In genomic region chr12:55199799-55200198, GRCm38 (mm10) we compare ENCODE assay signal across 13 mouse cellular contexts. TPM values are rescaled to one million over a fixed set of nuclear protein-coding genes. Genes with fewer than 3 reads are reported as not detected.
DNase-seq lines count a peak whose midpoint lies in the region; ATAC-seq and TF ChIP-seq lines count a peak whose summit lies in the region.
"Not testable (repeated sequence)": the region's sequence is repeated elsewhere in the genome, so short reads cannot be mapped to it uniquely, and the experiment has no call there.
"Had no signal": no experiment of that assay in that cellular context is flagged by ENCODE, and none has a peak within 500 bp of the region (broad histone marks: within the 10 kb centered on the region; RNA-seq: fewer than 3 reads in every experiment).

No protein-coding gene starts in this region.

- not testable (repeated sequence) for H3K4me1 ChIP-seq in embryonic facial prominence, embryonic 15.5 days; hindbrain, embryonic 13.5 days (replicated peaks); kidney, embryonic 15.5 days; liver, embryonic 14.5 days (replicated peaks; ENCODE audit: control insufficient read depth in 2 of 2, insufficient read depth in 2 of 2, low read length in 1 of 2); midbrain, embryonic 11.5 days (ENCODE audit: control insufficient read depth, insufficient read depth, low read length); neural tube, embryonic 14.5 days (ENCODE audit: control insufficient read depth, insufficient read depth, low read length)

- TF ChIP-seq CTCF in liver, embryonic 14.5 days (IDR thresholded peaks at IDR 0.05; ENCODE audit: low read depth) = not testable (repeated sequence)

- H3K4me3 ChIP-seq in embryonic facial prominence, embryonic 15.5 days (replicated peaks); hindbrain, embryonic 13.5 days; kidney, embryonic 15.5 days (replicated peaks); liver, embryonic 14.5 days (ENCODE audit: insufficient read depth in 1 of 2, low read depth in 2 of 2, low read length in 2 of 2); midbrain, embryonic 11.5 days (ENCODE audit: low read depth, low read length); neural tube, embryonic 14.5 days (ENCODE audit: low read depth, low read length): not testable (repeated sequence)

- WGBS in embryonic facial prominence, embryonic 15.5 days = no CpG with 5 or more reads among the region's 18 CpGs
- no CpG with 5 or more reads among the region's 18 CpGs for WGBS in hindbrain, embryonic 13.5 days
- WGBS in kidney, embryonic 15.5 days = no CpG with 5 or more reads among the region's 18 CpGs
- WGBS in liver, embryonic 14.5 days (ENCODE audit: insufficient replicate concordance) = no CpG with 5 or more reads among the region's 18 CpGs
- WGBS in midbrain, embryonic 11.5 days = no CpG with 5 or more reads among the region's 18 CpGs
- no CpG with 5 or more reads among the region's 18 CpGs for WGBS in neural tube, embryonic 14.5 days

- H3K27ac ChIP-seq in embryonic facial prominence, embryonic 15.5 days (replicated peaks); hindbrain, embryonic 13.5 days; kidney, embryonic 15.5 days; liver, embryonic 14.5 days; midbrain, embryonic 11.5 days (ENCODE audit: low read depth, low read length); neural tube, embryonic 14.5 days (ENCODE audit: low read depth, low read length): not testable (repeated sequence)

- not testable (repeated sequence) for H3K27me3 ChIP-seq in embryonic facial prominence, embryonic 15.5 days; hindbrain, embryonic 13.5 days; kidney, embryonic 15.5 days; liver, embryonic 14.5 days (ENCODE audit: control insufficient read depth, insufficient read depth, low read length); midbrain, embryonic 11.5 days (ENCODE audit: control insufficient read depth, insufficient read depth, low read length); neural tube, embryonic 14.5 days (ENCODE audit: control insufficient read depth, insufficient read depth, low read length)

- DNase-seq in liver, embryonic 14.5 days (ENCODE audit: low read depth in 3 of 3, low spot score in 3 of 3); midbrain, embryonic 11.5 days (ENCODE audit: low spot score, missing footprints): not testable (repeated sequence)

- TF ChIP-seq EP300 in liver, embryonic 14.5 days (IDR thresholded peaks at IDR 0.05; ENCODE audit: low read depth) = not testable (repeated sequence)

- H3K36me3 ChIP-seq in embryonic facial prominence, embryonic 15.5 days; hindbrain, embryonic 13.5 days; kidney, embryonic 15.5 days; liver, embryonic 14.5 days (replicated peaks; ENCODE audit: control insufficient read depth, insufficient read depth, low read depth); midbrain, embryonic 11.5 days (ENCODE audit: control insufficient read depth, insufficient read depth, low read length); neural tube, embryonic 14.5 days (ENCODE audit: control insufficient read depth, insufficient read depth, low read length): not testable (repeated sequence)

- not testable (repeated sequence) for H3K4me2 ChIP-seq in embryonic facial prominence, embryonic 15.5 days (replicated peaks); hindbrain, embryonic 13.5 days; kidney, embryonic 15.5 days; liver, embryonic 14.5 days (ENCODE audit: low read depth); midbrain, embryonic 11.5 days; neural tube, embryonic 14.5 days (ENCODE audit: low read depth, low read length)

- H3K9ac ChIP-seq in embryonic facial prominence, embryonic 15.5 days; hindbrain, embryonic 13.5 days; kidney, embryonic 15.5 days; liver, embryonic 14.5 days (replicated peaks); midbrain, embryonic 11.5 days (ENCODE audit: low read length); neural tube, embryonic 14.5 days (replicated peaks; ENCODE audit: low read depth, low read length): not testable (repeated sequence)

- not testable (repeated sequence) for H3K9me3 ChIP-seq in embryonic facial prominence, embryonic 15.5 days (replicated peaks); hindbrain, embryonic 13.5 days; kidney, embryonic 15.5 days (replicated peaks); liver, embryonic 14.5 days (ENCODE audit: control insufficient read depth, low read length); midbrain, embryonic 11.5 days (ENCODE audit: control insufficient read depth, low read length); neural tube, embryonic 14.5 days (ENCODE audit: control insufficient read depth, low read length)

- ATAC-seq in embryonic facial prominence, embryonic 15.5 days (ENCODE audit: insufficient number of reproducible peaks, low FRiP score, low TSS enrichment, low read depth) = peak; percentile 36; the same call in 1 of the 2 replicates
- peak; percentile 57 for ATAC-seq in granulocyte monocyte progenitor cell, adult 5-6 weeks (replicated peaks; ENCODE audit: poor library complexity, severe bottlenecking)
- peak; percentile 64 for ATAC-seq in hindbrain, embryonic 13.5 days (ENCODE audit: low FRiP score)
- peak; percentile 68 for ATAC-seq in kidney, embryonic 15.5 days (replicated peaks; ENCODE audit: low FRiP score)
- ATAC-seq in liver, embryonic 14.5 days (ENCODE audit: insufficient read depth) = peak; percentile 82
- peak; percentile 65 for ATAC-seq in midbrain, embryonic 11.5 days (ENCODE audit: low FRiP score)
- ATAC-seq in neural tube, embryonic 14.5 days (ENCODE audit: low read depth) = peak; percentile 59

RNA-seq across cellular contexts. Expression of gene 1700047I17Rik2, which starts 0.4 kb away (rescaled TPM):
- polyA plus RNA-seq in embryonic facial prominence, embryonic 15.5 days (2015; fragmentation: Nextera tagmentation; extraction: Ambion mirVana) = 0.75 TPM in 1 of 2 replicates, not detected in the other
- 2.1 and 9.4 TPM in 2 replicates for total RNA-seq in granulocyte monocyte progenitor cell, adult 5-6 weeks (2014; fragmentation: Nextera tagmentation)
- total RNA-seq in granulocyte monocyte progenitor cell, adult 5-6 weeks (2017) = not detected in 2 replicates
- not detected in 2 replicates for polyA plus RNA-seq in hindbrain, embryonic 13.5 days (2015; fragmentation: Nextera tagmentation; extraction: Ambion mirVana)
- 3.1 and 3.3 TPM in 2 replicates for polyA plus RNA-seq in kidney, embryonic 15.5 days (2015; fragmentation: Nextera tagmentation; extraction: Ambion mirVana)
- not detected in 2 replicates for polyA plus RNA-seq in liver, embryonic 14.5 days (2012; rRNA removed)
- not detected in 2 replicates for polyA plus RNA-seq in liver, embryonic 14.5 days (2014; fragmentation: Nextera tagmentation; extraction: Ambion mirVana)
- polyA plus RNA-seq in midbrain, embryonic 11.5 days (2014; fragmentation: Nextera tagmentation; extraction: Ambion mirVana) = not detected in 2 replicates
- not detected in 2 replicates for polyA plus RNA-seq in neural tube, embryonic 14.5 days (2014; fragmentation: Nextera tagmentation; extraction: Ambion mirVana)
- total RNA-seq: CH12.LX had no signal
- polyA plus RNA-seq: adrenal gland, adult 2 months; frontal cortex, adult 2 months; myocyte; small intestine, adult 2 months; testis, adult 2 months had no signal

RNA-seq across cellular contexts. Expression of gene Srp54c, which starts 30.2 kb away (rescaled TPM):
- 69.2 and 71.2 TPM in 2 replicates for polyA plus RNA-seq in embryonic facial prominence, embryonic 15.5 days (2015; fragmentation: Nextera tagmentation; extraction: Ambion mirVana)
- 39.1 and 52.6 TPM in 2 replicates for total RNA-seq in granulocyte monocyte progenitor cell, adult 5-6 weeks (2014; fragmentation: Nextera tagmentation)
- total RNA-seq in granulocyte monocyte progenitor cell, adult 5-6 weeks (2017) = 102 and 105 TPM in 2 replicates
- 79.7 and 82.2 TPM in 2 replicates for polyA plus RNA-seq in hindbrain, embryonic 13.5 days (2015; fragmentation: Nextera tagmentation; extraction: Ambion mirVana)
- polyA plus RNA-seq in kidney, embryonic 15.5 days (2015; fragmentation: Nextera tagmentation; extraction: Ambion mirVana) = 69.4 and 76.0 TPM in 2 replicates
- 10.7 and 17.1 TPM in 2 replicates for polyA plus RNA-seq in liver, embryonic 14.5 days (2012; rRNA removed)
- polyA plus RNA-seq in liver, embryonic 14.5 days (2014; fragmentation: Nextera tagmentation; extraction: Ambion mirVana) = 34.7 and 40.3 TPM in 2 replicates
- polyA plus RNA-seq in midbrain, embryonic 11.5 days (2014; fragmentation: Nextera tagmentation; extraction: Ambion mirVana) = 73.4 and 82.2 TPM in 2 replicates
- polyA plus RNA-seq in neural tube, embryonic 14.5 days (2014; fragmentation: Nextera tagmentation; extraction: Ambion mirVana) = 79.7 and 93.0 TPM in 2 replicates

RNA-seq across cellular contexts. Expression of gene Srp54b, which starts 44.9 kb away (rescaled TPM):
- 53.8 and 59.5 TPM in 2 replicates for polyA plus RNA-seq in embryonic facial prominence, embryonic 15.5 days (2015; fragmentation: Nextera tagmentation; extraction: Ambion mirVana)
- 23.0 and 23.9 TPM in 2 replicates for total RNA-seq in granulocyte monocyte progenitor cell, adult 5-6 weeks (2014; fragmentation: Nextera tagmentation)
- total RNA-seq in granulocyte monocyte progenitor cell, adult 5-6 weeks (2017) = 78.1 and 98.4 TPM in 2 replicates
- 69.7 and 74.4 TPM in 2 replicates for polyA plus RNA-seq in hindbrain, embryonic 13.5 days (2015; fragmentation: Nextera tagmentation; extraction: Ambion mirVana)
- polyA plus RNA-seq in kidney, embryonic 15.5 days (2015; fragmentation: Nextera tagmentation; extraction: Ambion mirVana) = 51.4 and 57.2 TPM in 2 replicates
- polyA plus RNA-seq in liver, embryonic 14.5 days (2012; rRNA removed) = 9.5 and 14.0 TPM in 2 replicates
- 28.7 and 29.0 TPM in 2 replicates for polyA plus RNA-seq in liver, embryonic 14.5 days (2014; fragmentation: Nextera tagmentation; extraction: Ambion mirVana)
- polyA plus RNA-seq in midbrain, embryonic 11.5 days (2014; fragmentation: Nextera tagmentation; extraction: Ambion mirVana) = 56.3 and 60.0 TPM in 2 replicates
- 64.6 and 69.9 TPM in 2 replicates for polyA plus RNA-seq in neural tube, embryonic 14.5 days (2014; fragmentation: Nextera tagmentation; extraction: Ambion mirVana)
